Mouse (Mus musculus): ENCODE data around the gene Esrrb. TPM values are rescaled to one million over a fixed set of nuclear protein-coding genes. Genes with fewer than 3 reads are reported as not detected.

The Esrrb gene
- not detected in 2 replicates for total RNA-seq (2023)

DNA sequence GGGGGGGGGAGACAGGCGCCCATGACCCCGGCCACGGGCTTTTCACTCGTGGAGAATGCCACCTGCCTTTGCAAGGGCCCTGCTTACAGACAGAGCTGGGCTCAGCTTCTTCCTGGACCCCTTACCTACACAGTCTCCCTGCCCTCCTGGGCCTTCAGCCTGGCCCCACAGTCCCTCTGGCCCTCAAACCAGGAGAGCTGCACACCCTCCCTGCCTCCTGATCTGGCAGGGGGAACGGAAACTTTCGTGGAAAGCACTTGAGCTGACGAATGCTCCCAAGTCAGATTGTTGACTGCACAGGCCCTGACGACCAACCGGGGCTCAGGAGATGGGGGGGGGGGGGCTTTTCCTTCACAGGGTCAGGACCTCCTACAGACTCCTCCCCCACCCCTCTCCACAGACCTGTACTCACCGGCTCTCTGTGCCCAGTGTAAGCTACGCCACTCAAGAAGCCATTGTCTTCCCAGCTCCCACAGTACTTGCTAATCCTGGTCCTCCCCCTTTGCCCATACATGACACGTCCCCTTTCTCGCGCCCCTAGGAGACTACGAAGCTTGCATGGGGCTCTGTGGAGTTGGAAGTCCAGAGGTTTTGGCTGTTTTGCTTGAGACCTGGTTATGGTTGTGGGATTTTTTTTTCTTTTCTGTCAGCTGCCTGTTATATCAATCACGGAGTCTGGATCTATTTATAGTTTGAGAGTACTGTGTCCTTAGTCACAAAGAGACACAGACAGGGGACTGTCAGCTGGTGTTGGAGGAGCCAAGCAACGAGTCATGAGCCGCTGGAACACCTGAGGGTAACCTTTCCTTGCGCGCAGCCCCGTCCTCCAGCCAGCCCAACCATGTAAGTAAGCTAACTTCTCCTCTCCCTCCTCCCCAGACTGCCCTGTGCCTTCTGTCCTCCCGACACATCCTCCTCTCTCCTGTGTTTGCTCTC, at the start of gene Esrrb:
Esrrb (plus strand) TSS at position 422 of the 936 bp plus-strand sequence.

Other genes with a start within 250 kb of the Esrrb start
- gene Gpatch2l, start 119.3 kb upstream of the Esrrb start, total RNA-seq (2023): 70.2 and 110 TPM in 2 replicates